Mouse (Mus musculus): ENCODE data around the gene Foxq1. TPM values are rescaled to one million over a fixed set of nuclear protein-coding genes. Genes with fewer than 3 reads are reported as not detected.

The Foxq1 gene
- polyA plus RNA-seq, 1 experiment from 2014 or later = 9.6 TPM

DNA sequence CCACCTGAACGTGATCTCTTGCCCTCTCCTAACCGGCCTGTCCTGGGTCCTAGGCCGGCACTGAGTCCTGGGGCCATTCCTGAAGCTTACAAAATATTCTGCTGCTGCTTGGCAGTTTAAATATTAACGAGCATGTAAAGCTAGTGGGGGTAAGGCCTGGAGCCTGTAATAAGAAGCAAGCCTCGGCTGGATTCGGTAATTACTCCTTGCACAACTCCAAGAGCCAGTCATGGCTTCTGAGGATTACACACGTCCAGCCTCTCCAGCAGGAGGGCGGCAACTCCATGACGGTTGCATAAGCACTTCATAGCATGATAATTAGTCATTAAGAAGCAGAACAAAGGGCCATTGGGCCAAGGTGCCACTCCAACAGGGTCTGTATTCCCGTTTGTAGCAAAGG is 22.5 kb downstream of the Foxq1 start:
- H3K36me3 ChIP-seq (ENCODE audit: control insufficient read depth, insufficient read depth) = no peaks in the 10 kb centered on the region
- peak overlapping the region; percentile 37 for H3K4me2 ChIP-seq (replicated peaks; ENCODE audit: low read depth)
- TF ChIP-seq CTCF (IDR thresholded peaks at IDR 0.05; ENCODE audit: low read depth) = peak; percentile 30
- 31% methylated on average over 10 of the region's 10 CpGs for WGBS
- H3K9me3 ChIP-seq (ENCODE audit: control insufficient read depth) = no peaks in the 10 kb centered on the region
- H3K9ac ChIP-seq (ENCODE audit: low read depth, low read length) = no peak overlapping the region
- H3K4me1 ChIP-seq (replicated peaks; ENCODE audit: control insufficient read depth, insufficient read depth, low read length) = no peaks in the 10 kb centered on the region
- no peaks in the 10 kb centered on the region for H3K27me3 ChIP-seq (replicated peaks; ENCODE audit: control insufficient read depth, insufficient read depth, low read length)
- H3K4me3 ChIP-seq (ENCODE audit: low read depth, low read length) = no peak overlapping the region
- H3K27ac ChIP-seq (ENCODE audit: low read depth, low read length) = no peak overlapping the region
- peak; percentile 94 for ATAC-seq

DNA sequence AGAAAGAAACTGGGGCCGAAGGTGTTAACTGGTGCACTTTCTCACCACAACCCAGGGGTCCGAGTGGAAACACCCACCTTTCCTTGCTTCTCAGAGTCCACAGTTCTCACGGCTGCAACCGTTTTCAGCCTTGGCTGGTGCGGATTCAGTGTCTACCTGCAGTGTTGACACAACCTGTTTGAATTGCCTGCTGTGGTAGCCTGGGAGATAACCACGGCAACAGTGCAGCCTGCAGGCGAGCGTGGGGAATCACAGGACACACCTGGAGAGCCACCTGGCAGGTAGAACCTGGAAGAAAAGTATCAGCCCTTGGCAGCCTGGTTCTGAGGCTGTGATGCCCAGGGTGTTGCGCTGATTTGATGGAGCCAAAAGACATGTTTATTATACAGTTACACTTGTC is 23.9 kb downstream of the Foxq1 start:
- ATAC-seq = peak; percentile 72
- Histone ChIP-seq H3K36me3 (ENCODE audit: control insufficient read depth, insufficient read depth) (no peaks in the 10 kb centered on the region), H3K4me2 (replicated peaks; ENCODE audit: low read depth) (peak overlapping the region; percentile 32; the same call in 1 of the 2 replicates), H3K27me3 (replicated peaks; ENCODE audit: control insufficient read depth, insufficient read depth, low read length) (no peaks in the 10 kb centered on the region), H3K4me1 (replicated peaks; ENCODE audit: control insufficient read depth, insufficient read depth, low read length) (no peaks in the 10 kb centered on the region), H3K9me3 (ENCODE audit: control insufficient read depth) (no peaks in the 10 kb centered on the region), H3K9ac (ENCODE audit: low read depth, low read length) (no peak overlapping the region), H3K27ac (ENCODE audit: low read depth, low read length) (no peak overlapping the region), H3K4me3 (ENCODE audit: low read depth, low read length) (no peak overlapping the region)
- 38% methylated on average over 9 of the region's 9 CpGs for WGBS
- peak; percentile 91 for TF ChIP-seq CTCF (IDR thresholded peaks at IDR 0.05; ENCODE audit: low read depth)

DNA sequence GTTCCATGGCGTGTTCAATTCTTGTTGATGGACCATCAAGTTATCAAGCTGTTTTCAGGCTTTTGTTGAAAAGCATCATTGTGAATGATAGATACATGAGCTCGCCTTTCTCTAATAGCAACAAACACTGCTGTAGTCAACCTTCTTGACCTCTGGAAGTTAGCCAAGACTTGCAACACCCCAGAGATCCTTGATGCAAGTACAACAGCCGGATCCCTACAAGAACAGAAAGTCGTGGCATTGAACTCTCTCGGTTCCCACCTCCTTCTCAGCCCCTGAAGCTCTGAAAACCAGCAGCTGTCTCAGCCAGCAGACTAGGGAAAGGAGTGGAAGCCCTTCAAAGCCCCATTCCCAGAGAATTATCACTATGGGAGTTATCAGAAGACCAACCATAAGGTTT is 31.4 kb downstream of the Foxq1 start:
- H3K4me3 ChIP-seq (ENCODE audit: low read depth, low read length) = no peak overlapping the region
- H3K9ac ChIP-seq (ENCODE audit: low read depth, low read length) = no peak overlapping the region
- TF ChIP-seq CTCF (IDR thresholded peaks at IDR 0.05; ENCODE audit: low read depth) = no peak
- no peaks in the 10 kb centered on the region for H3K27me3 ChIP-seq (replicated peaks; ENCODE audit: control insufficient read depth, insufficient read depth, low read length)
- H3K4me1 ChIP-seq (replicated peaks; ENCODE audit: control insufficient read depth, insufficient read depth, low read length) = no peaks in the 10 kb centered on the region
- no peak overlapping the region for H3K27ac ChIP-seq (ENCODE audit: low read depth, low read length)
- ATAC-seq = no peak
- 68% methylated on average over 5 of the region's 5 CpGs for WGBS
- H3K9me3 ChIP-seq (ENCODE audit: control insufficient read depth) = no peaks in the 10 kb centered on the region
- no peaks in the 10 kb centered on the region for H3K36me3 ChIP-seq (ENCODE audit: control insufficient read depth, insufficient read depth)
- H3K4me2 ChIP-seq (replicated peaks; ENCODE audit: low read depth) = no peak overlapping the region

DNA sequence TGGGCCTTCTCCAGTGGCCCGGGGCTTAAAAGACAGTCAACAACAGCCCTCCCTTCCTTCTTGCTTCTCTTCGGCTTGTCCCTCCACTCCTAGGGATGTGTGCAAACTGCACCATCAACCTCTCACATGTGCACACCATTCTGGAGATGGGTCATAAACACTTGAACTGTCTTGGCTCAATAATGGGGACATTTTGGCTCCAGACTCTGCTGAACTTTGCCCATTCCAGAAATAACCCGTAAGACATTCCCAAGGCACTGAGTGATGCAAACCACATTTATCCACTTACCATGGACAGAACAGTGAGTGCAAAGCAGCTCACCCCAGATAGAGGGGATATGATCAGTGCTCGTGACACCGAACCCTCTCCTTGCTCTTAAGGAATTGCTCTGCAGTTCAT is 43.6 kb downstream of the Foxq1 start:
- Histone ChIP-seq H3K36me3 (ENCODE audit: control insufficient read depth, insufficient read depth) (no peaks in the 10 kb centered on the region), H3K27ac (ENCODE audit: low read depth, low read length) (no peak overlapping the region), H3K9me3 (ENCODE audit: control insufficient read depth) (no peaks in the 10 kb centered on the region), H3K4me2 (replicated peaks; ENCODE audit: low read depth) (no peak overlapping the region), H3K4me3 (ENCODE audit: low read depth, low read length) (no peak overlapping the region), H3K9ac (ENCODE audit: low read depth, low read length) (no peak overlapping the region), H3K4me1 (replicated peaks; ENCODE audit: control insufficient read depth, insufficient read depth, low read length) (no peaks in the 10 kb centered on the region), H3K27me3 (replicated peaks; ENCODE audit: control insufficient read depth, insufficient read depth, low read length) (no peaks in the 10 kb centered on the region)
- no peak for ATAC-seq
- no peak for TF ChIP-seq CTCF (IDR thresholded peaks at IDR 0.05; ENCODE audit: low read depth)
- 72% methylated on average over 5 of the region's 5 CpGs for WGBS

DNA sequence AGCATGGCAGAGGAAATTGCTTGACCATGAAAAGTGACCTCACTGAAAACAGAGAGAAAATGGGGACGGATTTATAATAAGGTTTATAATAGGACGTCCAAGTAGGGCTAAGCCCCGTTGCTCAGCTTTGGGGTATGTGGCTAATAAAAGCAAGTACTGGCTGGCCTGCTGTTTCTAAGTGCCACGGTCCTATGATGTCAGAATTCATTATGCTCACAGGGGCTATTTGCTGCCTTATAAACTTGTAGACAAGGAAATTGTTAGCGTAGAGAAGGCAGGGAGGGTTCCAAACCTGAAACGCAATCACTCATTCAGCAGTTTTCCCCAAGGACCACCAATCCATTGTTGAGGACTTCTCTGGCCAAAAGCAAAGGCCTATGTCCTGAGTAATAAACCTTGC is 48.0 kb downstream of the Foxq1 start:
- no peak for TF ChIP-seq CTCF (IDR thresholded peaks at IDR 0.05; ENCODE audit: low read depth)
- H3K36me3 ChIP-seq (ENCODE audit: control insufficient read depth, insufficient read depth) = no peaks in the 10 kb centered on the region
- 89% methylated on average over 6 of the region's 6 CpGs for WGBS
- no peaks in the 10 kb centered on the region for H3K9me3 ChIP-seq (ENCODE audit: control insufficient read depth)
- H3K27me3 ChIP-seq (replicated peaks; ENCODE audit: control insufficient read depth, insufficient read depth, low read length) = no peaks in the 10 kb centered on the region; the same call in 1 of the 2 replicates
- ATAC-seq = no peak
- H3K27ac ChIP-seq (ENCODE audit: low read depth, low read length) = no peak overlapping the region
- H3K9ac ChIP-seq (ENCODE audit: low read depth, low read length) = no peak overlapping the region
- no peak overlapping the region for H3K4me2 ChIP-seq (replicated peaks; ENCODE audit: low read depth)
- H3K4me1 ChIP-seq (replicated peaks; ENCODE audit: control insufficient read depth, insufficient read depth, low read length) = no peaks in the 10 kb centered on the region
- H3K4me3 ChIP-seq (ENCODE audit: low read depth, low read length) = no peak overlapping the region

Other genes starting within 250 kb of the Foxq1 start
- gene A530084C06Rik, start 3.2 kb downstream of the Foxq1 start, polyA plus RNA-seq (2015; fragmentation: Nextera tagmentation; extraction: Ambion mirVana) = not detected in 2 replicates
- gene Foxf2, start 69.7 kb downstream of the Foxq1 start, polyA plus RNA-seq (2015; fragmentation: Nextera tagmentation; extraction: Ambion mirVana) = 9.3 and 10.6 TPM in 2 replicates